Mouse (Mus musculus): ENCODE measurements around the gene Wnt4. TPM values are rescaled to one million over a fixed set of nuclear protein-coding genes. Genes with fewer than 3 reads are reported as not detected.

The Wnt4 gene
- total and polyA plus RNA-seq, 3 experiments, result not detected

DNA sequence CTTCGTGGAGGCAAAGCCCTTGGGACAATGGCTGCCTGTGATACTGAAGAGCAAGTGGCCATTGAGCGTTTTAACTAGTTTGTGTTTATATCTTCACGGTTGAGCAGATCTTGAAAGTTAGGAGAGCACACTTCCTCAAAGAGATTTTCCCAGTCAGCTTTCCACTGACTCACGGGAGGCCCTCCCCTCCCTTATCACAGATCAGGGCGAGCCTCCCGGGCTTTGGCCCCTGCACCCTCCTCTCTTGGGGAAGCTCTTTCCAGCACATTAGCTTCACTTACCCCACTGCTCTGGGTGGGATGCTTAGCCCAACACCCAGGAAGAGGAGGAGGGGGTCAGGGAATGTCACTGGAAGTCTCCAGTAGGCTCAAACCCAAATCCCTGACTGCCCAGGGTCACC lies 3.0 kb upstream of the Wnt4 start:
- Histone ChIP-seq H3K9ac (ENCODE audit: control insufficient read depth, low read depth, low read length, poor library complexity, severe bottlenecking) (no peak overlapping the region), H3K4me1 (ENCODE audit: control insufficient read depth in 1 of 2, insufficient read depth in 2 of 2, low read length in 2 of 2) (no peaks in the 10 kb centered on the region), H3K27ac (ENCODE audit: control insufficient read depth, low read depth, low read length) (no peak overlapping the region), H3K9me3 (replicated peaks; ENCODE audit: insufficient read depth, low read length) (no peaks in the 10 kb centered on the region), H3K27me3 (ENCODE audit: control insufficient read depth in 1 of 2, insufficient read depth in 2 of 2, low read length in 2 of 2) (no peaks in the 10 kb centered on the region), H3K79me2 (ENCODE audit: control insufficient read depth, insufficient read depth, low read length, poor library complexity) (no peaks in the 10 kb centered on the region; the same call in 1 of the 2 replicates), H3K36me3 (ENCODE audit: control insufficient read depth in 1 of 2, insufficient read depth in 2 of 2, low read length in 2 of 2) (peaks cover 0 to 3% of the 10 kb centered on the region in 2 experiments; a peak in 1 of 4 replicates), H3K4me3 (ENCODE audit: control insufficient read depth in 1 of 2, insufficient read depth in 1 of 2, low read depth in 2 of 2, low read length in 2 of 2) (no peak overlapping the region)
- TF ChIP-seq HCFC1 (IDR thresholded peaks at IDR 0.05; ENCODE audit: low read depth, low read length) (no peak), USF2 (IDR thresholded peaks at IDR 0.05; ENCODE audit: borderline replicate concordance in 1 of 2, insufficient read depth in 1 of 2, low read depth in 1 of 2, low read length in 2 of 2) (no peak), POLR2AphosphoS5 (IDR thresholded peaks at IDR 0.05; ENCODE audit: borderline replicate concordance, low read depth, low read length) (no peak), E2F4 (IDR thresholded peaks at IDR 0.05; ENCODE audit: borderline replicate concordance, low read depth, low read length) (no peak), MAX (IDR thresholded peaks at IDR 0.05; ENCODE audit: low read length) (no peak), CHD2 (IDR thresholded peaks at IDR 0.05; ENCODE audit: low read length) (no peak), GATA1 (IDR thresholded peaks at IDR 0.05; ENCODE audit: low read depth, low read length) (no peak), TAL1 (IDR thresholded peaks at IDR 0.05; ENCODE audit: low read length) (no peak), MYC (IDR thresholded peaks at IDR 0.05; ENCODE audit: low read depth, low read length) (no peak), ELF1 (IDR thresholded peaks at IDR 0.05; ENCODE audit: low read depth, low read length) (no peak), POLR2A (IDR thresholded peaks at IDR 0.05; ENCODE audit: control insufficient read depth in 1 of 2, insufficient read depth in 1 of 2, low read depth in 1 of 2, low read length in 2 of 2, poor library complexity in 1 of 2) (no peak)
- DNase-seq (ENCODE audit: low read depth, low spot score), result peak; percentile 37

DNA sequence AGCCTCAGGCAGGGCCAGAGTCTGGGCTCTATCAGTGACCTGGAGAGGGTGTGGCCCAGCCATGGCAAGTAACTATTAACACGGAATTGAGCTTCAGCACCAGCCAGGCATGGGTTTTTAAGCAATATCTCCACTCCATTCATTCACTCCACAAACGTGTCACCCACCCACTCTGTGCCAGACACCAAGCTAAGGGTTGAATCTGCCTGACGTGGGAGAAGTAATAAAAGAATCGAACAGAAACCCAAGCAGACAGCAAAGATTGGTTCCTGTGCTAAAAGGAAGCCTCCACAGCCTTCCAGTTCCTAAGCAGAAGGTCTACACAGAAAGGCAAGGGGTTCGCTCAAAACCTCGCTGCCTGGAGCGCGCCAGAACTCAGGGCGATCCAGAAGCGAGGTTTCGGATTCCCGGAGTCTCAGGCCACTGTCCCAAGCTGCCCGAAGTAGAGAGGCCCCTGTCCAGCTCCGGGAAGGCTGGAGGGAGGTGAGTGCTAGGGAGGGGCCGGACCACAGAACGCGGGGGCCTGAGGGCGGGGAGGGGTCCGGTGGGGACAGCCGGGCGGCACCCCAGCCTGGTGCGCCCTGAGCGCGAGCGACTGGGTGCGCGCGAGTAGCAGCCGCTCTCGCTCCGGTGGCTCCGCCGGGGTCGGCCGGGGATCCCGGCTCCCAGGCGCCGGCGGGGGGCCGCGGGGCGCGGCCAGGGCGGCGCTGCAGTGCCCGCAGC lies 685 bp upstream of the Wnt4 start:
- no peak for DNase-seq (ENCODE audit: low read depth, low spot score)
- H3K9me3 ChIP-seq (replicated peaks; ENCODE audit: insufficient read depth, low read length), result no peaks in the 10 kb centered on the region
- no peak overlapping the region for H3K9ac ChIP-seq (ENCODE audit: control insufficient read depth, low read depth, low read length, poor library complexity, severe bottlenecking)
- H3K36me3 ChIP-seq (ENCODE audit: control insufficient read depth in 1 of 2, insufficient read depth in 2 of 2, low read length in 2 of 2), result peaks cover 0 to 3% of the 10 kb centered on the region in 2 experiments; a peak in 1 of 4 replicates
- TF ChIP-seq USF2 (IDR thresholded peaks at IDR 0.05; ENCODE audit: borderline replicate concordance in 1 of 2, insufficient read depth in 1 of 2, low read depth in 1 of 2, low read length in 2 of 2) (no peak), POLR2AphosphoS2 (IDR thresholded peaks at IDR 0.05; ENCODE audit: low read length) (no peak), TBP (IDR thresholded peaks at IDR 0.05; ENCODE audit: low read depth, low read length) (no peak), MAZ (IDR thresholded peaks at IDR 0.05; ENCODE audit: low read depth, low read length) (no peak), MEF2A (IDR thresholded peaks at IDR 0.05; ENCODE audit: extremely low read depth, insufficient replicate concordance, low read depth, low read length, poor library complexity, severe bottlenecking) (no peak), CTCF (IDR thresholded peaks at IDR 0.05 in 2 of 3, conservative IDR thresholded peaks at IDR 0.05 in 1 of 3; ENCODE audit: control insufficient read depth in 1 of 3, insufficient read depth in 1 of 3, low read depth in 2 of 3, low read length in 3 of 3, poor library complexity in 1 of 3, severe bottlenecking in 1 of 3) (no peak), MAX (IDR thresholded peaks at IDR 0.05; ENCODE audit: low read length) (no peak), RAD21 (IDR thresholded peaks at IDR 0.05; ENCODE audit: low read depth, low read length) (no peak), CHD2 (IDR thresholded peaks at IDR 0.05; ENCODE audit: low read length) (no peak), EP300 (IDR thresholded peaks at IDR 0.05; ENCODE audit: low read depth in 1 of 2, low read length in 2 of 2) (no peak), UBTF (IDR thresholded peaks at IDR 0.05; ENCODE audit: borderline replicate concordance, insufficient read depth, low read depth, low read length) (no peak), ZMIZ1 (IDR thresholded peaks at IDR 0.05; ENCODE audit: low read depth, low read length) (no peak), RCOR1 (IDR thresholded peaks at IDR 0.05; ENCODE audit: low read depth, low read length) (no peak), ELF1 (IDR thresholded peaks at IDR 0.05; ENCODE audit: low read depth, low read length) (no peak), NELFE (IDR thresholded peaks at IDR 0.05; ENCODE audit: low read depth, low read length) (no peak), POLR2A (IDR thresholded peaks at IDR 0.05; ENCODE audit: control insufficient read depth in 1 of 2, insufficient read depth in 1 of 2, low read depth in 1 of 2, low read length in 2 of 2, poor library complexity in 1 of 2) (no peak), MYB (IDR thresholded peaks at IDR 0.05; ENCODE audit: low read depth, low read length) (no peak), GATA1 (IDR thresholded peaks at IDR 0.05; ENCODE audit: low read depth, low read length) (no peak), GABPA (IDR thresholded peaks at IDR 0.05; ENCODE audit: low read depth, low read length) (no peak)
- H3K27me3 ChIP-seq (ENCODE audit: control insufficient read depth in 1 of 2, insufficient read depth in 2 of 2, low read length in 2 of 2), result no peaks in the 10 kb centered on the region
- no peaks in the 10 kb centered on the region; the same call in 1 of the 2 replicates for H3K79me2 ChIP-seq (ENCODE audit: control insufficient read depth, insufficient read depth, low read length, poor library complexity)
- H3K4me1 ChIP-seq (ENCODE audit: control insufficient read depth in 1 of 2, insufficient read depth in 2 of 2, low read length in 2 of 2), result no peaks in the 10 kb centered on the region
- no peak overlapping the region for H3K27ac ChIP-seq (ENCODE audit: control insufficient read depth, low read depth, low read length)
- no peak overlapping the region for H3K4me3 ChIP-seq (ENCODE audit: control insufficient read depth in 1 of 2, insufficient read depth in 1 of 2, low read depth in 2 of 2, low read length in 2 of 2)

All from MEL (cell line).